Mouse (Mus musculus) heart, embryonic 10.5 days (tissue): ENCODE data around the gene Rab37. TPM values are rescaled to one million over a fixed set of nuclear protein-coding genes. Genes with fewer than 3 reads are reported as not detected.
A peak's percentile ranks its signal among the peaks of the same experiment; 100 is the strongest.

ENCODE experiments used
- DNase-seq: peaks from one replicate; pipeline ENCODE4 v3.0.0-alpha.2; 2017; ENCODE audit warnings: low spot score
- H3K27ac ChIP-seq: fragments of 300-500 bp; sonication (generic); 2 replicates; pipeline ENCODE4 v1.5.1; 2016; ENCODE audit warnings: mild to moderate bottlenecking
- H3K27me3 ChIP-seq: fragments of 300-500 bp; sonication (generic); 2 replicates; pipeline ENCODE4 v1.6.1; 2016; ENCODE audit warnings: mild to moderate bottlenecking; ENCODE audit not compliant: poor library complexity, insufficient read depth, severe bottlenecking
- H3K36me3 ChIP-seq: fragments of 300-500 bp; sonication (generic); 2 replicates; pipeline ENCODE4 v1.6.1; 2016; ENCODE audit warnings: mild to moderate bottlenecking, moderate library complexity
- H3K4me1 ChIP-seq: fragments of 300-500 bp; sonication (generic); 2 replicates; pipeline ENCODE4 v1.6.1; 2016; ENCODE audit warnings: mild to moderate bottlenecking
- H3K4me3 ChIP-seq: fragments of 300-500 bp; sonication (generic); 2 replicates; pipeline ENCODE4 v1.5.1; 2016; ENCODE audit warnings: mild to moderate bottlenecking, moderate library complexity
- H3K9me3 ChIP-seq: fragments of 300-500 bp; sonication (generic); 2 replicates; pipeline ENCODE4 v1.6.1; 2016; ENCODE audit warnings: mild to moderate bottlenecking, moderate library complexity
- WGBS: fragments of 180-500 bp; shearing (Covaris S2); methylation state at CpG from one replicate; pipeline ENCODE4 v1.1.7; 2016; 5-methylcytosine and 5-hydroxymethylcytosine counted together
- polyA plus RNA-seq: library from polyadenylated mRNA; unstranded; fragments of >200 nt; fragmentation: Nextera tagmentation; extraction: Ambion mirVana; gene quantifications from 2 replicates; pipeline ENCODE4 v1.2.1, GENCODE M21; 2016

Gene Rab37
- polyA plus RNA-seq, 1 experiment from 2014 or later, result 2.6 TPM

- Histone ChIP-seq H3K4me1 (peaks cover 51% of the 10 kb centered on the region), H3K27ac (peak overlapping the region; percentile 84)
- 1% methylated on average over 14 of the region's 14 CpGs for WGBS
Measured at GRCm38 (mm10) chr11:115164341-115164975, 73.2 kb downstream of the Rab37 start.

GRCm38 (mm10) chr11:115164976-115165374, 73.7 kb downstream of the Rab37 start:
- H3K36me3 ChIP-seq, result no peaks in the 10 kb centered on the region
- 3% methylated on average over 9 of the region's 9 CpGs for WGBS
- H3K27ac ChIP-seq, result 0 out of 2 replicates have a peak overlapping the region, but pooled peaks have one; percentile 84
- peak overlapping the region; percentile 72 for H3K4me3 ChIP-seq
- peaks cover 17% of the 10 kb centered on the region; the same call in 1 of the 2 replicates for H3K27me3 ChIP-seq
- H3K9me3 ChIP-seq, result no peaks in the 10 kb centered on the region
- no peak for DNase-seq
- H3K4me1 ChIP-seq, result peaks cover 51% of the 10 kb centered on the region

More at GRCm38 (mm10) chr11:115164341-115164975, 73.2 kb downstream of the Rab37 start:
- Histone ChIP-seq H3K27me3 (peaks cover 17% of the 10 kb centered on the region; the same call in 1 of the 2 replicates), H3K36me3 (no peaks in the 10 kb centered on the region), H3K9me3 (no peaks in the 10 kb centered on the region), H3K4me3 (peak overlapping the region; percentile 72)
- no peak for DNase-seq

- Histone ChIP-seq H3K27me3 (peaks cover 17% of the 10 kb centered on the region; the same call in 1 of the 2 replicates), H3K9me3 (no peaks in the 10 kb centered on the region), H3K4me1 (peaks cover 46% of the 10 kb centered on the region), H3K36me3 (no peaks in the 10 kb centered on the region), H3K4me3 (no peak overlapping the region), H3K27ac (no peak overlapping the region)
- DNase-seq, result no peak
- 93% methylated on average over 3 of the region's 3 CpGs for WGBS
Measured at GRCm38 (mm10) chr11:115166776-115167175, 75.5 kb downstream of the Rab37 start.

- Histone ChIP-seq H3K27me3 (peaks cover 17% of the 10 kb centered on the region; the same call in 1 of the 2 replicates), H3K36me3 (no peaks in the 10 kb centered on the region), H3K27ac (no peak overlapping the region), H3K4me3 (no peak overlapping the region), H3K4me1 (peaks cover 46% of the 10 kb centered on the region), H3K9me3 (no peaks in the 10 kb centered on the region)
- DNase-seq, result no peak
- WGBS, result 69% methylated on average over 8 of the region's 8 CpGs
Measured at GRCm38 (mm10) chr11:115167631-115168249, 76.5 kb downstream of the Rab37 start.

DNA sequence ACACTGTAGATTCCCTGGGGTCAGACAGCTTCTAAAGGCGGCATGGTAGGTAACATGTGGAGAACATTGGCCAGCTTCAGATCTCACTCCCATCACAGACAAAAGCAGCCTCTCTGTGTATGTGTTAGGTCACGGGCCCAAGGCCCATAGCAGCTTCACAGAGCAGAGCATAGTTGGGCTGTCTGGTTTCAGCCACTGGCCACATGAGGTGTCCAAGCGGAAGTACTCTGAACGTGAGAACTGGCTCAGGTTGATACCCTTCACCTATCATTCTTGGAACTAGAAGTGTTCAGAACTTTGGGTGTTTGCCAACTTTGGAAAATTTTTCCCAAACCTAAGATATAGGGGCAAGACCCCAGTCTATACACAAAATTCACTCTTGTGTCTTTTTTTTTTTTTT, 78.2 kb downstream of the Rab37 start:
- Histone ChIP-seq H3K27ac (no peak overlapping the region), H3K4me1 (peaks cover 46% of the 10 kb centered on the region), H3K27me3 (peaks cover 33% of the 10 kb centered on the region), H3K9me3 (no peaks in the 10 kb centered on the region), H3K36me3 (no peaks in the 10 kb centered on the region), H3K4me3 (no peak overlapping the region)
- WGBS, result 88% methylated on average over 4 of the region's 4 CpGs
- DNase-seq, result no peak

DNA sequence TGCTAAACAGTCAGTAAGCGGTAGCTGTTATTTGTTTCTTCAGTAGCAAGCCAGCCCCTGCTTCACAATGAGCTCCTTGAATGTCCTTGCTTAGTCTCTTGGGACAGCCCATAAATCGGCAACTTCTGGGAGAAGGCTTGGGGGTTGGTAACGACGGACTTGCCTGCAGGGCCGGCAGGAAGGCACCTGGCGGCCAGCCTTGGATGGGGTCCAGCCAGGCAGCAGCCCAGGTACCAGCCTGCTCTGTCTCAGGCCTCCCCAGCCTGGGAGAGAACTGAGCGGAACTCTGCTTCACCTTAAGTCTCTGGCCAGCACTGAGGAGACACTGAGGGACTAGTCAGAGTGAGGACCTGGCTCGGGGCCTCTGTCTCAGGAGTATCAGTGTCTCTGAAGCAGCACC, 79.9 kb downstream of the Rab37 start:
- 52% methylated on average over 8 of the region's 8 CpGs for WGBS
- Histone ChIP-seq H3K27me3 (peaks cover 31% of the 10 kb centered on the region), H3K4me3 (no peak overlapping the region), H3K36me3 (no peaks in the 10 kb centered on the region), H3K27ac (no peak overlapping the region; the same call in 1 of the 2 replicates), H3K4me1 (peaks cover 52% of the 10 kb centered on the region), H3K9me3 (no peaks in the 10 kb centered on the region)
- DNase-seq, result no peak

DNA sequence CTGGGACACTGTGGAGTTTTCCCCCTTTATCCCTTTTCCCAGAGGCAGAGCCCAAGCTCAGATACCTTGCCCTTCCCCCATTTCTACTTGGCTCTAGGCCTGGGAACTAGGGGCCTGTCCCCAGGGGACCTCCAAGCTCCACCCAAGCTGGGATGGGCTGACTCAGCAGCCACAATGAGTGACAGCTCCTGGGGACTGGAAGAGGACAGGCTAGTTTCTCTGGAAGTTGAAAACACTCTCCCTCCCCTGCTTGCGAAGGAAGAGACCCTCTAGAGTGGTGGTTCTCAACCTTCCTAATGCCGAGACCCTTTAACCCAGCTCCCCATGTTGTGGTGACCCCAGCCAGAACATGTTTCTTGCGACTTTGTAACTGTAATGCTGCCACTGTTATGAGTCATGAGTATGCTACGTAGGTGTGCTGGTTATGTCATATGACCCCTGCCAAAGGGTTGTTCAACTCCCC, 81.6 kb downstream of the Rab37 start:
- 16% methylated on average over 4 of the region's 4 CpGs for WGBS
- H3K9me3 ChIP-seq, result no peaks in the 10 kb centered on the region
- peak overlapping the region; percentile 56; the same call in 1 of the 2 replicates for H3K27ac ChIP-seq
- 0 out of 2 replicates have a peak overlapping the region, but pooled peaks have one; percentile 25 for H3K4me3 ChIP-seq
- peaks cover 42% of the 10 kb centered on the region for H3K27me3 ChIP-seq
- H3K4me1 ChIP-seq, result peaks cover 70% of the 10 kb centered on the region
- no peaks in the 10 kb centered on the region for H3K36me3 ChIP-seq
- DNase-seq, result no peak

DNA sequence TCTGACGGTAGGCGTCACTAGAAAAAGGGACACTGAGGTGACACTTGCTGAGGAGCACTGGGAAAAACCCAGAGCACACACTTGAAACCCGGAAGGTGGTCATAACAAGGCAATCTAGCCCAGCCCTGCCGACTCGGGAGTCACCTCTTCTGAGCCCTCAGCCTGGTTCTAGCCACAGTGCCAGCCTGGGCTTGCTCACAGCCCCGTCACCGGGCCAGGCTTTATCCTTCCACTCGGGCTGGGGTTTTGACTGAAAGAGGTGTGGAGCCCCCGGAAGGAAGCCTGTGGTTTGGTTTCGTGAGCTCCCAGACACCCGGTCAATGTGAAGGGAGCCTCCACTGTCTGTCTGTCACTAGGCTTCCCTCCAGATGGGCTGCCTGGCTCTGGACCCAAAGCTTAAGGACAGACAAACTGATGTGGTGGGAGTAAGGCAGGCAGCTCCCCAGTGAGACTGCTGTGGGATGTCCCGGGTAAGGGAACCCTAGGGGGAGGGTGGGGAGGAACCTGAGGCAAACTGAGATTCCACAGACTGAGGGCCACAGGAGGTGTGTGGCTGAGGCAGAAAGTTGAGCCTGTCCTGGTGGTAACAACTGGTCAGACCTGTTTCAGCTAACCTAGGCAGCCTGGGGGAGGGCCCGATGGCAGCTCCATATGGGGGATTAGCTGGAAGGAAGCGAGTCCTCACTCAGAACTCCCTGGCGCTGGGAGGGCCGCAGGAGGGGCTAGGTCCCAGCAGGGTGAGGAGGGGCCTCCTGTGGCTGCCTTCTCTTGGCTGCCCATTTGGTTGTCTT, 82.5 kb downstream of the Rab37 start:
- whole genome bisulfite sequencing, result 17% methylated on average over 16 of the region's 16 CpGs
- peak overlapping the region; percentile 25; the same call in 1 of the 2 replicates for H3K4me3 ChIP-seq
- no peaks in the 10 kb centered on the region for H3K9me3 ChIP-seq
- H3K36me3 ChIP-seq, result no peaks in the 10 kb centered on the region
- peaks cover 75% of the 10 kb centered on the region for H3K4me1 ChIP-seq
- peaks cover 42% of the 10 kb centered on the region for H3K27me3 ChIP-seq
- DNase-seq, result no peak
- H3K27ac ChIP-seq, result peak overlapping the region; percentile 69; the same call in 1 of the 2 replicates

GRCm38 (mm10) chr11:115176399-115177190, 85.4 kb downstream of the Rab37 start:
- Histone ChIP-seq H3K9me3 (no peaks in the 10 kb centered on the region), H3K36me3 (peaks cover 11% of the 10 kb centered on the region), H3K27me3 (peaks cover 56% of the 10 kb centered on the region), H3K27ac (0 out of 2 replicates have a peak overlapping the region, but pooled peaks have one; percentile 33), H3K4me3 (no peak overlapping the region), H3K4me1 (peaks cover 71% of the 10 kb centered on the region)
- 69% methylated on average over 24 of the region's 24 CpGs for WGBS
- DNase-seq, result no peak

DNA sequence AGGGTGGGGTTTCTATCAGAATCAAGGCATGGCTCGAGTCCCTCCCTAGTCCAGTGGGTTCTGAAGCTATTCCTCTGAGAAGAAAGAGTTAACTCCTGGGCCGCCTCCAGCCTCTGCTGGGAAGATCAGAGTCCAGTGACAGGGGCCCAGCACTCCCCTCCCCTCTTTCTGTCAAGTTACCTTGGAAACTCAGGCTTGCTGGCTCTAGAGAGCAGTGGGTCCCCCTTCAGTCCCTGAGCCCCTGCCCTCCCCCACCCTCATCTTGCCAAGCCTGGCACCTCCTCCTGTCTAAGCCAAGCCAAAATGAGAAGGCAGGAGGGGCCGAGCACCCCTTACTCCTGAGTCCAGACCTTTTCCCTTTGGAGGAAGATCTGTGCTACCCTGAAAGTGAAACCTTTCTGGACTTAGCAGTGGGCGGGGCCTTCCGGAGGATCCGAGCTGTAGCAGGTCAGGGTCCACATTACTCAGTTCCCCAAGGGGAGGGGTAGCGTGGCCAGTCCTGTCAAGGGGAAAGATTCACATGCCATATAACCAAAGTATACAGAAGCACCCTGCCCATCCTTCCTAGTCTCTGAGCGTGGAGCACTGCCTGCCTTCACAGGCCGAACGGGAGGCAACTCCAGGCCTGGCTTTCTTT, 86.4 kb downstream of the Rab37 start:
- Histone ChIP-seq H3K27ac (peak overlapping the region; percentile 53; the same call in 1 of the 2 replicates), H3K36me3 (peaks cover 11% of the 10 kb centered on the region), H3K27me3 (peaks cover 56% of the 10 kb centered on the region), H3K9me3 (no peaks in the 10 kb centered on the region), H3K4me1 (peaks cover 69% of the 10 kb centered on the region), H3K4me3 (0 out of 2 replicates have a peak overlapping the region, but pooled peaks have one; percentile 5)
- no peak for DNase-seq
- WGBS, result 46% methylated on average over 10 of the region's 10 CpGs

DNA sequence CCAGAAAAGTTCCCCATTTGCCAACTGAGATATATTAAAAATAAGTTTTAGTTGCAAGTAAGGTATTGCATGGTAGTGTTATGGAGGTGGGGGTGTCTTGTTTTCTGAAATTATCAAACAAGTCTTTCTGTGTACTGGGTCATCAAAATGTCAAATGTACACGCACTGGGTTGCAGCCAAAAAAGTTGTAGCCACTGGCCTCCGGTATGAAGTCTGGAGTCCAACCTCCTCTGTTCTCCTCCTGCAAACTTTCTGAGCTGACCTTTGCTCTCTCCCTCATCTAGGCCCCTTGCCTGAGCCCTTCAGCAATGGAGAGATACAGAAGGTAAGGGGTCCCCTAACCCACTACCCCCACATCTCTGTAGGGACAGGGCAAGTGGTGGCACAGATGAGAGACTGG, 87.5 kb downstream of the Rab37 start:
- H3K27me3 ChIP-seq, result peaks cover 46% of the 10 kb centered on the region
- WGBS, result 83% methylated on average over 2 of the region's 2 CpGs
- H3K36me3 ChIP-seq, result peaks cover 11% of the 10 kb centered on the region
- H3K27ac ChIP-seq, result no peak overlapping the region
- no peak for DNase-seq
- no peaks in the 10 kb centered on the region for H3K9me3 ChIP-seq
- peaks cover 60% of the 10 kb centered on the region for H3K4me1 ChIP-seq
- H3K4me3 ChIP-seq, result no peak overlapping the region

- Histone ChIP-seq H3K27ac (no peak overlapping the region), H3K4me3 (no peak overlapping the region), H3K4me1 (peaks cover 56% of the 10 kb centered on the region), H3K27me3 (peaks cover 41% of the 10 kb centered on the region), H3K9me3 (no peaks in the 10 kb centered on the region), H3K36me3 (peaks cover 11% of the 10 kb centered on the region)
- DNase-seq, result no peak
- WGBS, result 69% methylated on average over 6 of the region's 6 CpGs
Measured at GRCm38 (mm10) chr11:115179191-115179590, 88.0 kb downstream of the Rab37 start.
